Mouse (Mus musculus): ENCODE results near the gene Sugct. TPM values are rescaled to one million over a fixed set of nuclear protein-coding genes. Genes with fewer than 3 reads are reported as not detected.

The Sugct gene
- 8.7 and 9.3 TPM in 2 replicates for polyA plus RNA-seq (2015; fragmentation: Nextera tagmentation; extraction: Ambion mirVana)

DNA sequence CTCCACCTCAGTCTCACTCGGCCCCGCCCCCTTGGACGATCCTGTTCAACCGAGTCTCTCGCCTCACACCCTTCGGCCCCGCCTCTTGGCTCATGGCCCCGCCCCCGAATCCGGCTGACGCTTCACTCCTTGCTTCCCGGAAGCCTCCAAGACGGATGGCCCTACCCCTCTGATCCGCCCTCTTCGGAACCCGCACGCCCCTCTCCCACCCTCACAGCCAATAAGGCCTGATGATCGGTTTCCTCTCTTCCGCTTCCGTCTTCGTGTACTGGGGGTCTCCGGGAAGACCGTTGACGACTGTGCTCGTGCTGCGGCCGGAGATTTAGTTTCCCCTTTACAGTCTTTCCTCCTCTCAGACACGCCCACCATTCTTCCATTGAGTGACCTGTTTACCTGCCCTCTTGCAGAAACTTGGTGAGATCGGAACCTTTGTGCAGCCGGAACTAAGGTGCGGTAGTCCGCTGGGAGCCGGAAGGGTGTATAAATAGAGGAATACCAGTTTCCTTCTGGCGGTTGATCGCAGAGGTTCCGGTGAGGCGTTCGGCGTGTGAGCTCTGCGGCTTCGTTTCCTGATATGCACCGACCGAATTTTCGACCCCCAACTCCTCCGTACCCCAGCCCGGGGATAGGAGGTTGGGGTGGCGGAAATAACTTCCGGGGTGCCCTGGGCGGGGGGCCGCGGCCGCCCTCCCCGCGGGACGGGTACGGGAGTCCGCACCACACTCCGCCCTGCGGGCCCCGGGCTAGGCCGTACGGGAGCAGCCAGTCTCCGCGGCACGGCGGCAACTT lies at the start of gene Sugct, which contains the start of gene Mplkip:
Gene Sugct (minus strand): TSS at position 643 of the 789 bp plus-strand sequence.
Gene Mplkip (plus strand): TSS at position 282 of the 789 bp plus-strand sequence.
- H3K9me3 ChIP-seq (ENCODE audit: low read length): no peaks in the 10 kb centered on the region
- TF ChIP-seq EP300 (IDR thresholded peaks at IDR 0.05): peak; percentile 91
- no peak for TF ChIP-seq CTCF (IDR thresholded peaks at IDR 0.05)
- DNase-seq (ENCODE audit: low spot score): peak; percentile 99
- H3K27me3 ChIP-seq (replicated peaks; ENCODE audit: insufficient read depth, low read length): no peaks in the 10 kb centered on the region
- H3K27ac ChIP-seq (ENCODE audit: low read length): peak within 1 kb of the TSS; percentile 93
- peak; percentile 98 for ATAC-seq
- peak within 1 kb of the TSS; percentile 69 for H3K4me2 ChIP-seq (replicated peaks; ENCODE audit: low read depth, low read length)
- WGBS: 1% methylated on average over 55 of the region's 66 CpGs
- H3K36me3 ChIP-seq (ENCODE audit: insufficient read depth, low read length): no peaks in the 10 kb centered on the region
- H3K4me3 ChIP-seq (ENCODE audit: low read depth, low read length): peak within 1 kb of the TSS; percentile 85
- peak within 1 kb of the TSS; percentile 98 for H3K9ac ChIP-seq (replicated peaks; ENCODE audit: low read depth)
- H3K4me1 ChIP-seq (ENCODE audit: insufficient read depth, low read depth, low read length): no peaks in the 10 kb centered on the region

DNA sequence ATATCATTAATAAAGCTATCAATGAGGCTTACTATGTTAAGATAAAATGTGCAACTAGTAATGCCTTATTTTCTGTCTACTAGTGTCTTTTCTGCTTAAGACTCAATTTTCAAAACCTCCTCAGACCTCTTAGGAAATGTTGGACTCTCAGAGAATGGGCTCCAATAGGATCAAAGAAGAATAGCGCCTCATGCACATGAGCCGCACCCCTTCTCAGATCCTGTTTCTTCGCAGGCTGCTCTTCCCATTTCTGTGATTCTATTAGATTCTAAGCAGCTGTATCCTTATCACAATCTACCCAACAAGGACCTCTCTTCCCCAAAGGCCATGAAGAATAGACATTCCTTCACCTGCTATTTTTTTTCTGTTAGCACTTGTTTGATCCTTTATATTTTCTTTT lies 33.4 kb upstream of the Sugct start:
- WGBS: 89% methylated on average over 3 of the region's 3 CpGs
- H3K36me3 ChIP-seq (ENCODE audit: insufficient read depth, low read length): peaks cover 11% of the 10 kb centered on the region; the same call in 1 of the 2 replicates
- H3K9ac ChIP-seq (replicated peaks; ENCODE audit: low read depth): no peak overlapping the region
- H3K27ac ChIP-seq (ENCODE audit: low read length): no peak overlapping the region
- no peaks in the 10 kb centered on the region for H3K27me3 ChIP-seq (replicated peaks; ENCODE audit: insufficient read depth, low read length)
- ATAC-seq (no peak), DNase-seq (ENCODE audit: low spot score) (no peak)
- H3K4me2 ChIP-seq (replicated peaks; ENCODE audit: low read depth, low read length): no peak overlapping the region
- H3K4me3 ChIP-seq (ENCODE audit: low read depth, low read length): no peak overlapping the region
- H3K9me3 ChIP-seq (ENCODE audit: low read length): no peaks in the 10 kb centered on the region
- TF ChIP-seq EP300 (IDR thresholded peaks at IDR 0.05) (no peak), CTCF (IDR thresholded peaks at IDR 0.05) (no peak)
- H3K4me1 ChIP-seq (ENCODE audit: insufficient read depth, low read depth, low read length): no peaks in the 10 kb centered on the region

DNA sequence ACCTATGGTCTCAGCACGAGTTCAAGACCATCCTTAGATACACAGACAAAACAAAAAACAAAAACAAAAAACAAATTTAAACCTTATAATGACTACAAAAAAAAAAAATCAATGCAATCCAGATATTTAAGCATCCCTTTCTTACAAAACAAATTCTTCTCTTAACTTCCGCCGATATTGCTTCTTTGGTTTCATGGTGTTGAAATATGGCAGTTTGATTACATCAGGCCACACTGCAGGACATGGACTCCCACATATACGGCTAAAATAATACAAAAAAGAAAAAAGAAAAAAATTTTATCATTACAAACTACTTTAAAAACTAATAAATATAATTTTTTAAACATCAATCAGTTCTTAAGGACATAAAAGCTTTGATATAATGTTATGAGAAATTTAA lies 32.6 kb upstream of the Sugct start:
- ATAC-seq: no peak
- Histone ChIP-seq H3K4me2 (replicated peaks; ENCODE audit: low read depth, low read length) (no peak overlapping the region), H3K27me3 (replicated peaks; ENCODE audit: insufficient read depth, low read length) (no peaks in the 10 kb centered on the region), H3K4me3 (ENCODE audit: low read depth, low read length) (no peak overlapping the region), H3K9ac (replicated peaks; ENCODE audit: low read depth) (no peak overlapping the region), H3K4me1 (ENCODE audit: insufficient read depth, low read depth, low read length) (no peaks in the 10 kb centered on the region), H3K9me3 (ENCODE audit: low read length) (no peaks in the 10 kb centered on the region), H3K36me3 (ENCODE audit: insufficient read depth, low read length) (peaks cover 11% of the 10 kb centered on the region; the same call in 1 of the 2 replicates), H3K27ac (ENCODE audit: low read length) (no peak overlapping the region)
- no peak for DNase-seq (ENCODE audit: low spot score)
- no peak for TF ChIP-seq EP300 (IDR thresholded peaks at IDR 0.05)
- WGBS: 82% methylated on average over 4 of the region's 4 CpGs

DNA sequence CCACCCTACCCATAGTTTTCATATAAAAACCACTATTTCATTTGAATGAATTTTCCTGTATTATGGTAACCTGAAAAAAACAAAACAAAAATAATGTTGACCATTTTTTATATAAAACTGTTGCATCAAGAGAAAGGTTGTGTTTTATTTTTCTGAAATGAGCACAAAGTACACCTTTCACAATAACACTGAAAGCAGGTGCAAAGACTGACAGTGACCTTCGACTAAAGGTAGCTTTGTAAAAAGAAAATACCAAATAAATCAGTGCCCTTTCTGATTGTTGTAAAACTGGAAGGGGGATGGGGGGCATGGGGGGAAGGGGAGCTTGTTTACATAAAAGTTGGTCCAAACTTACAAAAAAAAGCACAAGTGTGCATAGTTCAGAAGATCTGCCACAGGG lies 22.0 kb upstream of the Sugct start:
- Histone ChIP-seq H3K27me3 (replicated peaks; ENCODE audit: insufficient read depth, low read length) (no peaks in the 10 kb centered on the region), H3K9ac (replicated peaks; ENCODE audit: low read depth) (no peak overlapping the region), H3K4me2 (replicated peaks; ENCODE audit: low read depth, low read length) (no peak overlapping the region), H3K4me1 (ENCODE audit: insufficient read depth, low read depth, low read length) (no peaks in the 10 kb centered on the region), H3K4me3 (ENCODE audit: low read depth, low read length) (no peak overlapping the region), H3K36me3 (ENCODE audit: insufficient read depth, low read length) (peaks cover 14% of the 10 kb centered on the region; the same call in 1 of the 2 replicates), H3K9me3 (ENCODE audit: low read length) (no peaks in the 10 kb centered on the region), H3K27ac (ENCODE audit: low read length) (no peak overlapping the region)
- no peak for TF ChIP-seq CTCF (IDR thresholded peaks at IDR 0.05)
- no peak for TF ChIP-seq EP300 (IDR thresholded peaks at IDR 0.05)
- WGBS: 93% methylated on average over 1 of the region's 1 CpGs
- no peak for DNase-seq (ENCODE audit: low spot score)
- no peak for ATAC-seq

DNA sequence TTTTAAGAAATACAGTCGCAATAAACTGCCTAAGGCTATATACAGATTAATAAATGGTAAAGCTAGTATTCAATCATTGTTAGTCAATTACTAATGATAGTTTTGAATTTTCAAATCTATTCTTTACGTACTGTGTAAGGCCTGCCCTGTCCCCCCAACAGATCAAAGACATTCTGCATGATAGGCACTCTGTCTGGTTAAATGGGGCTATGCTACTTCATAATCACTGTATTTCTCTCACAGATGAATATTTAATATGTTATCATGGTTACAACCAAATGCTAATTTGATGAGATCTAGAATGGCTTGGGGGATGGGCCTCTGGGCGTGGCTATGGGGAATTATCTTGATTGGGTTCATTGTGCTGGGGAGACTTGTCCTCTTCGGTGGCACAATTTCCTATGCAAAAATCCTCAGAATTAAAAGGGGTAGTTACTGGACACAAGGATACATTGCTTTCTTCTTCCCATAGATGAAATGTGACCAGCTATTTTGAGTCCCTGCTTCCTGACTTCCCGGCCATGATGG lies 13.5 kb upstream of the Sugct start:
- TF ChIP-seq CTCF (IDR thresholded peaks at IDR 0.05) (no peak), EP300 (IDR thresholded peaks at IDR 0.05) (no peak)
- 86% methylated on average over 5 of the region's 5 CpGs for WGBS

DNA sequence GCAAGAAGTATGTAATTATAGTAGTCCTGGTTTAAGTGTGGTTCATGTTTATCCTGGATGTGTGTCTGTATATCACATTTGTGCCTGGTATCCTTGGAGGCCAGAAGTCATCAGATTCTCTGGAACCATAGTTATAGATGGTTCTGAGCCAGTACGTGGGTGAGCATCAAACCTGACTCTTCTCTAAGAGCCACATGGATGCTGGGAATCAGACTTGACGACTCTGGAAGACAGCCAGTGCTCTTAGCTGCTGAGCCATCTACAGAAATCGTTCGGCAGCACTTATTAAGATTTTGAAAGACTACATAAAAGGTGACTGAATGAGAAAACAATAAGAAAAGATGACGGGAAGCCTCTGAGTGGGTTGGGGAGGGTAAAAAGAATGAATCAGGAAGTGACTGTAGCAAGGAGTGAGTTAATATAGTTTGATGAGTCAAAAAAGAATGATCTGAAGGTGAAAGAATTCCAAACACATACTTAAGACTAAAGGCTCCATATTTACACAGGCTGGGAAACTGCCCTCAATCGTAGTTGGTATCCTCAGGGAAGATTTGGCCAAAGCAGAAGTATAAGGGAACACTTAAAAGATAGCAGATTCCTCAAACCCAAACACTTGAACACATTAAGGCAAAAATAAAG lies 10.0 kb upstream of the Sugct start:
- 40% methylated on average over 6 of the region's 6 CpGs for WGBS

More for the DNA sequence above, 13.5 kb upstream of the Sugct start:
- Histone ChIP-seq H3K27me3 (replicated peaks; ENCODE audit: insufficient read depth, low read length) (no peaks in the 10 kb centered on the region), H3K27ac (ENCODE audit: low read length) (no peak overlapping the region), H3K4me1 (ENCODE audit: insufficient read depth, low read depth, low read length) (no peaks in the 10 kb centered on the region), H3K9me3 (ENCODE audit: low read length) (no peaks in the 10 kb centered on the region), H3K4me2 (replicated peaks; ENCODE audit: low read depth, low read length) (no peak overlapping the region), H3K4me3 (ENCODE audit: low read depth, low read length) (no peak overlapping the region), H3K9ac (replicated peaks; ENCODE audit: low read depth) (no peak overlapping the region), H3K36me3 (ENCODE audit: insufficient read depth, low read length) (no peaks in the 10 kb centered on the region)
- ATAC-seq: no peak
- DNase-seq (ENCODE audit: low spot score): no peak

More for the DNA sequence above, 10.0 kb upstream of the Sugct start:
- DNase-seq (ENCODE audit: low spot score) (peak; percentile 14), ATAC-seq (no peak)
- H3K9ac ChIP-seq (replicated peaks; ENCODE audit: low read depth): no peak overlapping the region
- no peaks in the 10 kb centered on the region for H3K27me3 ChIP-seq (replicated peaks; ENCODE audit: insufficient read depth, low read length)
- TF ChIP-seq CTCF (IDR thresholded peaks at IDR 0.05) (no peak), EP300 (IDR thresholded peaks at IDR 0.05) (no peak)
- no peaks in the 10 kb centered on the region for H3K36me3 ChIP-seq (ENCODE audit: insufficient read depth, low read length)
- H3K9me3 ChIP-seq (ENCODE audit: low read length): no peaks in the 10 kb centered on the region
- no peaks in the 10 kb centered on the region for H3K4me1 ChIP-seq (ENCODE audit: insufficient read depth, low read depth, low read length)
- H3K27ac ChIP-seq (ENCODE audit: low read length): no peak overlapping the region
- H3K4me3 ChIP-seq (ENCODE audit: low read depth, low read length): no peak overlapping the region
- H3K4me2 ChIP-seq (replicated peaks; ENCODE audit: low read depth, low read length): no peak overlapping the region
